Mouse (Mus musculus) embryonic fibroblast, embryonic 13.5 days (primary cell): Measurements from ENCODE around the gene Cpm.
"Not testable (repeated sequence)": the region's sequence is repeated elsewhere in the genome, so short reads cannot be mapped to it uniquely, and the experiment has no call there.

Experiments used
- CTCF ChIP-seq: IDR thresholded peaks from 2 replicates; pipeline ENCODE4 v1.5.1; 2011; ENCODE audit warnings: mild to moderate bottlenecking, control low read depth, low read length, moderate library complexity, borderline replicate concordance; ENCODE audit not compliant: insufficient read depth
- POLR2A ChIP-seq: IDR thresholded peaks from 2 replicates; pipeline ENCODE4 v1.6.1; 2011; ENCODE audit warnings: low read depth, mild to moderate bottlenecking, control low read depth, low read length, moderate library complexity

DNA sequence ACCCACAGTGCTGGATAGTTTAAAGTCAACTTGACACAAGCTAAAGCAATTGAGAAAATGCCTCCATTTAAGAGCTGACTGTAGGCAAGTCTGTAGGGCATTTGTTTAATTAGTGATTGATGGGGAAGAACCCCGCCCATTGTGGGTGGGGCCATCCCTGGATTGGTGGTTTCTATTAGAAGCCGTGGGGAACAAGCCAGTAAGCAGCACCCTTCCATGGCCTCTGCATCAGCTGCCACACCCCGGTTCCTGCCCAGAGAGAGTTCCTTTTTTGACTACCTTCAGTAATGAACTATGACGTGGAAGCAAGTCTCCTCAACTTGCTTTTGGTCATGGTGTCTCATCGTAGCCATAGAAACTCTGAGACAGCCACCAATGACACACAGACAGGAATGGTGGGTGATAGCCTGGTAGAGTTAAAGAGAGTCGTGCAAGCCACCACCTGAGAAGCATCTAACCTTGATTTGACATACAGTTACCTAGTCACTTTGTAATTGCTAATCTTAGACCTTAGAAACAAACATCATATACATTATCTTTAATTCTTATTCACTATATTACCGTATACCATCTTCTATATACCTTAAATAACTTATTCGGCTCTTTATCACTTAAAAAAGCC, 30.2 kb upstream of the Cpm start:
- TF ChIP-seq CTCF, POLR2A: not testable (repeated sequence)
